Mouse (Mus musculus): ENCODE measurements around the gene Camkk2. TPM values are rescaled to one million over a fixed set of nuclear protein-coding genes. Genes with fewer than 3 reads are reported as not detected.

The Camkk2 gene
- polyA plus RNA-seq, 1 experiment = 29.4 TPM

- no peak for DNase-seq (ENCODE audit: low spot score)
Measured at GRCm38 (mm10) chr5:122700109-122700836, 78.9 kb downstream of the Camkk2 start.

GRCm38 (mm10) chr5:122698701-122699060 is 80.5 kb downstream of the Camkk2 start:
- no peak for DNase-seq (ENCODE audit: low spot score)

GRCm38 (mm10) chr5:122698041-122698700 is 81.0 kb downstream of the Camkk2 start:
- DNase-seq (ENCODE audit: low spot score) = no peak

GRCm38 (mm10) chr5:122695516-122695915 is 83.7 kb downstream of the Camkk2 start:
- DNase-seq (ENCODE audit: low spot score) = no peak

GRCm38 (mm10) chr5:122693431-122694207 is 85.6 kb downstream of the Camkk2 start:
- no peak for DNase-seq (ENCODE audit: low spot score)

- DNase-seq (ENCODE audit: low spot score) = no peak
Measured at GRCm38 (mm10) chr5:122690486-122690885, 88.7 kb downstream of the Camkk2 start.

GRCm38 (mm10) chr5:122689153-122689552 is 90.1 kb downstream of the Camkk2 start:
- no peak for DNase-seq (ENCODE audit: low spot score)

- DNase-seq (ENCODE audit: low spot score) = no peak
Measured at GRCm38 (mm10) chr5:122687391-122687790, 91.8 kb downstream of the Camkk2 start.

- DNase-seq (ENCODE audit: low spot score) = no peak
Measured at GRCm38 (mm10) chr5:122683926-122684325, 95.3 kb downstream of the Camkk2 start.

GRCm38 (mm10) chr5:122681276-122681675 is 97.9 kb downstream of the Camkk2 start:
- no peak for DNase-seq (ENCODE audit: low spot score)

Other genes with a start within 250 kb of the Camkk2 start
- 13.2 TPM in 2 replicates for gene Ift81, start 164.9 kb downstream of the Camkk2 start, polyA plus RNA-seq (2012; rRNA removed)
- 24.1 and 27.1 TPM in 2 replicates for gene P2rx7, start 135.5 kb downstream of the Camkk2 start, polyA plus RNA-seq (2012; rRNA removed)
- 42.4 and 44.3 TPM in 2 replicates for gene P2rx4, start 71.9 kb downstream of the Camkk2 start, polyA plus RNA-seq (2012; rRNA removed)
- 404 and 530 TPM in 2 replicates for gene Anapc5, start 41.9 kb upstream of the Camkk2 start, polyA plus RNA-seq (2012; rRNA removed)
- 22.6 and 26.7 TPM in 2 replicates for gene Rnf34, start 70.6 kb upstream of the Camkk2 start, polyA plus RNA-seq (2012; rRNA removed)
- 20.5 and 28.8 TPM in 2 replicates for gene Kdm2b, start 210.4 kb upstream of the Camkk2 start, polyA plus RNA-seq (2012; rRNA removed)
- 34.2 and 41.7 TPM in 2 replicates for gene Orai1, start 235.7 kb upstream of the Camkk2 start, polyA plus RNA-seq (2012; rRNA removed)